In genomic region chr19:40405808-40406207, GRCm38 (mm10) we compare ENCODE assay signal across 9 mouse cellular contexts.
A peak's percentile ranks its signal among the peaks of the same experiment; 100 is the strongest.
DNase-seq lines count a peak whose midpoint lies in the region; ATAC-seq and TF ChIP-seq lines count a peak whose summit lies in the region.
"Had no signal": no experiment of that assay in that cellular context is flagged by ENCODE, and none has a peak within 500 bp of the region (broad histone marks: within the 10 kb centered on the region; RNA-seq: fewer than 3 reads in every experiment).

No protein-coding gene starts in this region.

- no peak for TF ChIP-seq CTCF in hindbrain, postnatal 0 days (IDR thresholded peaks at IDR 0.05; ENCODE audit: low read depth)

- no peaks in the 10 kb centered on the region for H3K27me3 ChIP-seq in hindbrain, embryonic 13.5 days
- H3K27me3 ChIP-seq in hindbrain, postnatal 0 days (ENCODE audit: insufficient read depth, low read length), result no peaks in the 10 kb centered on the region
- no peaks in the 10 kb centered on the region for H3K27me3 ChIP-seq in heart, embryonic 12.5 days (replicated peaks)

- H3K27ac ChIP-seq in hindbrain, embryonic 13.5 days, result peak overlapping the region; percentile 23; the same call in 1 of the 2 replicates
- H3K27ac ChIP-seq in hindbrain, postnatal 0 days, result no peak overlapping the region; the same call in 1 of the 2 replicates
- peak overlapping the region; percentile 72 for H3K27ac ChIP-seq in heart, embryonic 12.5 days (ENCODE audit: poor library complexity, severe bottlenecking)

- H3K9me3 ChIP-seq in hindbrain, embryonic 13.5 days, result no peaks in the 10 kb centered on the region
- no peaks in the 10 kb centered on the region for H3K9me3 ChIP-seq in hindbrain, postnatal 0 days (ENCODE audit: low read length)
- H3K9me3 ChIP-seq in heart, embryonic 12.5 days (replicated peaks), result no peaks in the 10 kb centered on the region

- H3K36me3 ChIP-seq in hindbrain, embryonic 13.5 days, result 0 out of 2 replicates have a peak, but pooled peaks cover 7% of the 10 kb centered on the region
- H3K36me3 ChIP-seq in hindbrain, postnatal 0 days (ENCODE audit: insufficient read depth, low read length), result peaks cover 10% of the 10 kb centered on the region; the same call in 1 of the 2 replicates
- H3K36me3 ChIP-seq in heart, embryonic 12.5 days, result no peaks in the 10 kb centered on the region

- H3K9ac ChIP-seq in hindbrain, embryonic 13.5 days, result no peak overlapping the region
- no peak overlapping the region for H3K9ac ChIP-seq in hindbrain, postnatal 0 days (replicated peaks; ENCODE audit: low read length)
- H3K9ac ChIP-seq in heart, embryonic 12.5 days, result no peak overlapping the region

- DNase-seq in hindbrain, postnatal 0 days (ENCODE audit: low spot score), result no peak
- DNase-seq in kidney, adult 8-10 months, result peak; percentile 48 to 50
- peak; percentile 58 for DNase-seq in lung, postnatal 10 days
- DNase-seq in frontal cortex, postnatal 10 days (ENCODE audit: low spot score in 2 of 2), result no peak
- DNase-seq in cerebellum, postnatal 14 days, result no peak
- DNase-seq: cerebellum, adult 8-10 months had no signal

- H3K4me1 ChIP-seq in hindbrain, embryonic 13.5 days (replicated peaks), result peaks cover 20% of the 10 kb centered on the region
- peaks cover 8% of the 10 kb centered on the region for H3K4me1 ChIP-seq in hindbrain, postnatal 0 days (ENCODE audit: insufficient read depth, low read length)
- H3K4me1 ChIP-seq in heart, embryonic 12.5 days (replicated peaks), result peaks cover 70% of the 10 kb centered on the region

- no peak overlapping the region for H3K4me2 ChIP-seq in hindbrain, embryonic 13.5 days
- H3K4me2 ChIP-seq in hindbrain, postnatal 0 days (ENCODE audit: low read depth, low read length), result no peak overlapping the region
- H3K4me2 ChIP-seq in heart, embryonic 12.5 days, result peak overlapping the region; percentile 10; the same call in 1 of the 2 replicates

- ATAC-seq in hindbrain, embryonic 13.5 days (ENCODE audit: low FRiP score), result no peak
- no peak for ATAC-seq in hindbrain, postnatal 0 days
- ATAC-seq in heart, embryonic 12.5 days (ENCODE audit: insufficient number of reproducible peaks, low FRiP score), result peak; percentile 58; the same call in 1 of the 2 replicates
- ATAC-seq in cerebellum, adult (ENCODE audit: insufficient number of reproducible peaks, low FRiP score, low TSS enrichment), result no peak

- WGBS in hindbrain, embryonic 13.5 days, result 74% methylated on average over 11 of the region's 11 CpGs
- 53% methylated on average over 11 of the region's 11 CpGs for WGBS in hindbrain, postnatal 0 days
- WGBS in heart, embryonic 12.5 days, result 24% methylated on average over 11 of the region's 11 CpGs

- no peak overlapping the region for H3K4me3 ChIP-seq in hindbrain, embryonic 13.5 days
- no peak overlapping the region for H3K4me3 ChIP-seq in hindbrain, postnatal 0 days (ENCODE audit: low read length)
- H3K4me3 ChIP-seq in heart, embryonic 12.5 days, result no peak overlapping the region

Comparison
In these comparisons a context has a peak if more than half of its experiments do, and no peak if none do; other contexts are left out.
1. DNase-seq: peak in kidney, adult 8-10 months (2 of 2) and lung, postnatal 10 days (single experiment); none in hindbrain, postnatal 0 days (single experiment), frontal cortex, postnatal 10 days (0 of 2) and cerebellum, postnatal 14 days (0 of 2).